Mouse (Mus musculus) hindbrain, embryonic 14.5 days (tissue): ENCODE results near the gene Ms4a6b. TPM values are rescaled to one million over a fixed set of nuclear protein-coding genes. Genes with fewer than 3 reads are reported as not detected.
"Not testable (repeated sequence)": the region's sequence is repeated elsewhere in the genome, so short reads cannot be mapped to it uniquely, and the experiment has no call there.

Experiments
- ATAC-seq: fragments of 200-750 bp; cut with Nextera tagmentation; 2 replicates; pipeline ENCODE4 v1.8.0; 2017; ENCODE audit warnings: moderate number of reproducible peaks, mild to moderate bottlenecking, moderate TSS enrichment, moderate library complexity; ENCODE audit not compliant: low FRiP score
- DNase-seq: peaks from one replicate; pipeline ENCODE4 v3.0.0-alpha.2; 2015; ENCODE audit warnings: low spot score
- H3K27ac ChIP-seq: fragments of 300-500 bp; sonication (generic); 2 replicates; pipeline ENCODE4 v1.5.1; 2014; ENCODE audit warnings: mild to moderate bottlenecking, moderate library complexity
- H3K27me3 ChIP-seq: fragments of 300-500 bp; sonication (generic); 2 replicates; pipeline ENCODE4 v1.6.1; 2014; ENCODE audit warnings: mild to moderate bottlenecking, low read length, mixed read lengths; ENCODE audit not compliant: control insufficient read depth, insufficient read depth
- H3K36me3 ChIP-seq: fragments of 300-500 bp; sonication (generic); replicated peaks from 2 replicates; pipeline ENCODE4 v1.6.1; 2014; ENCODE audit not compliant: control insufficient read depth, insufficient read depth
- H3K4me1 ChIP-seq: fragments of 300-500 bp; sonication (generic); replicated peaks from 2 replicates; pipeline ENCODE4 v1.6.1; 2014; ENCODE audit warnings: antibody characterized with exemption, low read length, mixed read lengths; ENCODE audit not compliant: control insufficient read depth, insufficient read depth
- H3K4me2 ChIP-seq: fragments of 300-500 bp; sonication (generic); replicated peaks from 2 replicates; pipeline ENCODE4 v1.6.1; 2014; ENCODE audit warnings: mild to moderate bottlenecking, moderate library complexity
- H3K4me3 ChIP-seq: fragments of 300-500 bp; sonication (generic); replicated peaks from 2 replicates; pipeline ENCODE4 v1.5.1; 2014; ENCODE audit warnings: mild to moderate bottlenecking, low read length
- H3K9ac ChIP-seq: fragments of 300-500 bp; sonication (generic); 2 replicates; pipeline ENCODE4 v1.6.1; 2014
- H3K9me3 ChIP-seq: fragments of 300-500 bp; sonication (generic); 2 replicates; pipeline ENCODE4 v1.6.1; 2016; ENCODE audit warnings: low read length; ENCODE audit not compliant: control insufficient read depth
- WGBS: fragments of 180-500 bp; shearing (Covaris S2); extraction: QIAGEN DNeasy Blood & Tissue Kit; methylation state at CpG from one replicate; pipeline ENCODE4 v1.1.7; 2014; 5-methylcytosine and 5-hydroxymethylcytosine counted together
- polyA plus RNA-seq: library from polyadenylated mRNA; unstranded; fragments of >200 nt; fragmentation: Nextera tagmentation; extraction: Ambion mirVana; gene quantifications from 2 replicates; pipeline ENCODE4 v1.2.1, GENCODE M21; 2014

Ms4a6b gene
- polyA plus RNA-seq, 1 experiment from 2014 or later: 3.3 TPM

GRCm38 (mm10) chr19:11517373-11517772 lies 1.1 kb downstream of the Ms4a6b start:
- H3K4me2 ChIP-seq, H3K4me3 ChIP-seq, H3K27ac ChIP-seq, H3K9me3 ChIP-seq, H3K36me3 ChIP-seq, H3K4me1 ChIP-seq, DNase-seq, H3K9ac ChIP-seq, ATAC-seq, H3K27me3 ChIP-seq: not testable (repeated sequence)
- 61% methylated on average over 1 of the region's 1 CpGs for WGBS

- H3K9ac ChIP-seq, H3K4me2 ChIP-seq, H3K9me3 ChIP-seq, H3K4me1 ChIP-seq, H3K4me3 ChIP-seq, H3K27me3 ChIP-seq, DNase-seq, H3K27ac ChIP-seq, H3K36me3 ChIP-seq, ATAC-seq: not testable (repeated sequence)
- 86% methylated on average over 2 of the region's 2 CpGs for WGBS
Observed at GRCm38 (mm10) chr19:11518356-11518755, 2.0 kb downstream of the Ms4a6b start.

- Histone ChIP-seq H3K9ac (no peak overlapping the region), H3K9me3 (no peaks in the 10 kb centered on the region), H3K36me3 (no peaks in the 10 kb centered on the region), H3K4me2 (no peak overlapping the region), H3K27ac (no peak overlapping the region), H3K4me3 (no peak overlapping the region), H3K4me1 (no peaks in the 10 kb centered on the region), H3K27me3 (no peaks in the 10 kb centered on the region)
- DNase-seq (no peak), ATAC-seq (no peak)
- 95% methylated on average over 3 of the region's 3 CpGs for WGBS
Observed at GRCm38 (mm10) chr19:11520146-11520545, 3.8 kb downstream of the Ms4a6b start.

- 86% methylated on average over 1 of the region's 1 CpGs for WGBS
- Histone ChIP-seq H3K4me1 (no peaks in the 10 kb centered on the region), H3K27me3 (no peaks in the 10 kb centered on the region), H3K36me3 (no peaks in the 10 kb centered on the region), H3K4me3 (no peak overlapping the region), H3K9me3 (no peaks in the 10 kb centered on the region), H3K4me2 (no peak overlapping the region), H3K9ac (no peak overlapping the region), H3K27ac (no peak overlapping the region)
- ATAC-seq (no peak), DNase-seq (no peak)
Observed at GRCm38 (mm10) chr19:11533421-11533820, 17.1 kb downstream of the Ms4a6b start.

GRCm38 (mm10) chr19:11533888-11534445 lies 17.7 kb downstream of the Ms4a6b start:
- 69% methylated on average over 2 of the region's 2 CpGs for WGBS
- DNase-seq (no peak), ATAC-seq (no peak)
- Histone ChIP-seq H3K27me3 (no peaks in the 10 kb centered on the region), H3K9ac (no peak overlapping the region), H3K36me3 (no peaks in the 10 kb centered on the region), H3K9me3 (no peaks in the 10 kb centered on the region), H3K27ac (no peak overlapping the region), H3K4me2 (no peak overlapping the region), H3K4me3 (no peak overlapping the region), H3K4me1 (no peaks in the 10 kb centered on the region)

- H3K9ac ChIP-seq: no peak within 1 kb of the TSS
Observed at GRCm38 (mm10) chr19:11536593-11536992, 20.3 kb downstream of the Ms4a6b start, which contains the start of gene Ms4a4d. TSS of gene Ms4a4d (plus strand) at chr19:11536801.

GRCm38 (mm10) chr19:11537336-11537735 lies 21.0 kb downstream of the Ms4a6b start:
- H3K9me3 ChIP-seq: no peaks in the 10 kb centered on the region

More at GRCm38 (mm10) chr19:11536593-11536992, 20.3 kb downstream of the Ms4a6b start, which contains the start of gene Ms4a4d:
- Histone ChIP-seq H3K4me3 (no peak within 1 kb of the TSS), H3K9me3 (no peaks in the 10 kb centered on the region), H3K4me1 (no peaks in the 10 kb centered on the region), H3K36me3 (no peaks in the 10 kb centered on the region), H3K4me2 (no peak within 1 kb of the TSS), H3K27me3 (no peaks in the 10 kb centered on the region), H3K27ac (no peak within 1 kb of the TSS)
- no peak for ATAC-seq
- WGBS: 16% methylated on average over 7 of the region's 7 CpGs
- DNase-seq: no peak

GRCm38 (mm10) chr19:11540166-11540821 lies 24.0 kb downstream of the Ms4a6b start:
- H3K4me1 ChIP-seq, H3K9me3 ChIP-seq, H3K27ac ChIP-seq, H3K4me2 ChIP-seq, H3K9ac ChIP-seq, H3K4me3 ChIP-seq, ATAC-seq, H3K36me3 ChIP-seq, DNase-seq, H3K27me3 ChIP-seq: not testable (repeated sequence)
- WGBS: 82% methylated on average over 1 of the region's 1 CpGs

More at GRCm38 (mm10) chr19:11537336-11537735, 21.0 kb downstream of the Ms4a6b start:
- Histone ChIP-seq H3K27me3 (no peaks in the 10 kb centered on the region), H3K4me1 (no peaks in the 10 kb centered on the region), H3K27ac (no peak overlapping the region), H3K9ac (no peak overlapping the region), H3K4me3 (no peak overlapping the region), H3K36me3 (no peaks in the 10 kb centered on the region), H3K4me2 (no peak overlapping the region)
- ATAC-seq (no peak), DNase-seq (no peak)
- 31% methylated on average over 2 of the region's 2 CpGs for WGBS

GRCm38 (mm10) chr19:11544383-11544782 lies 28.1 kb downstream of the Ms4a6b start:
- H3K27ac ChIP-seq, H3K27me3 ChIP-seq, H3K4me3 ChIP-seq, H3K9ac ChIP-seq, H3K9me3 ChIP-seq, DNase-seq, H3K36me3 ChIP-seq, H3K4me2 ChIP-seq, H3K4me1 ChIP-seq, ATAC-seq: not testable (repeated sequence)
- WGBS: 82% methylated on average over 2 of the region's 2 CpGs
